Mouse (Mus musculus) limb, embryonic 15.5 days (tissue): Measurements from ENCODE around the gene Phlda1. TPM values are rescaled to one million over a fixed set of nuclear protein-coding genes. Genes with fewer than 3 reads are reported as not detected.

Experiments
- polyA plus RNA-seq: library from polyadenylated mRNA; unstranded; fragments of >200 nt; fragmentation: Nextera tagmentation; extraction: Ambion mirVana; gene quantifications from 2 replicates; pipeline ENCODE4 v1.2.1, GENCODE M21; 2015

The Phlda1 gene
- polyA plus RNA-seq, 1 experiment from 2014 or later = 32.1 TPM

Other genes with a start within 250 kb of the Phlda1 start
- gene Bbs10, start 207.6 kb upstream of the Phlda1 start, polyA plus RNA-seq = 4.0 TPM in 2 replicates
- 186 and 213 TPM in 2 replicates for gene Nap1l1, start 33.1 kb upstream of the Phlda1 start, polyA plus RNA-seq